Mouse (Mus musculus) liver, embryonic 13.5 days (tissue): Measurements from ENCODE around the gene Ror1. TPM values are rescaled to one million over a fixed set of nuclear protein-coding genes. Genes with fewer than 3 reads are reported as not detected.

ENCODE experiments used
- ATAC-seq: fragments of 200-750 bp; cut with Nextera tagmentation; 2 replicates; pipeline ENCODE4 v1.8.0; 2017; ENCODE audit warnings: low read depth, mild to moderate bottlenecking, moderate number of reproducible peaks, moderate library complexity
- DNase-seq: peaks from one replicate; pipeline ENCODE4 v3.0.0; 2022
- H3K27ac ChIP-seq: fragments of 300-500 bp; sonication (generic); 2 replicates; pipeline ENCODE4 v1.5.1; 2015; ENCODE audit warnings: moderate library complexity, mild to moderate bottlenecking, inconsistent platforms
- H3K27me3 ChIP-seq: fragments of 300-500 bp; sonication (generic); 2 replicates; pipeline ENCODE4 v1.6.1; 2015; ENCODE audit warnings: mild to moderate bottlenecking, inconsistent platforms
- H3K36me3 ChIP-seq: fragments of 300-500 bp; sonication (generic); 2 replicates; pipeline ENCODE4 v1.6.1; 2015; ENCODE audit warnings: mild to moderate bottlenecking, inconsistent platforms
- H3K4me1 ChIP-seq: fragments of 300-500 bp; sonication (generic); replicated peaks from 2 replicates; pipeline ENCODE4 v1.6.1; 2015; ENCODE audit warnings: inconsistent platforms
- H3K4me2 ChIP-seq: fragments of 300-500 bp; sonication (generic); 2 replicates; pipeline ENCODE4 v1.6.1; 2015; ENCODE audit warnings: inconsistent platforms, mild to moderate bottlenecking, moderate library complexity
- H3K4me3 ChIP-seq: fragments of 300-500 bp; sonication (generic); replicated peaks from 2 replicates; pipeline ENCODE4 v1.5.1; 2015; ENCODE audit warnings: mild to moderate bottlenecking, inconsistent platforms
- H3K9ac ChIP-seq: fragments of 300-500 bp; sonication (generic); 2 replicates; pipeline ENCODE4 v1.6.1; 2015; ENCODE audit warnings: mild to moderate bottlenecking, inconsistent platforms
- H3K9me3 ChIP-seq: fragments of 300-500 bp; sonication (generic); replicated peaks from 2 replicates; pipeline ENCODE4 v1.6.1; 2016; ENCODE audit warnings: inconsistent platforms
- WGBS: fragments of 180-500 bp; shearing (Covaris S2); methylation state at CpG from one replicate; pipeline ENCODE4 v1.1.7; 2015; ENCODE audit not compliant: insufficient replicate concordance; 5-methylcytosine and 5-hydroxymethylcytosine counted together
- polyA plus RNA-seq: library from polyadenylated mRNA; unstranded; fragments of >200 nt; fragmentation: Nextera tagmentation; extraction: Ambion mirVana; gene quantifications from 2 replicates; pipeline ENCODE4 v1.2.1, GENCODE M21; 2015

Ror1 gene
- polyA plus RNA-seq, 1 experiment from 2014 or later, result 0.36 TPM

DNA sequence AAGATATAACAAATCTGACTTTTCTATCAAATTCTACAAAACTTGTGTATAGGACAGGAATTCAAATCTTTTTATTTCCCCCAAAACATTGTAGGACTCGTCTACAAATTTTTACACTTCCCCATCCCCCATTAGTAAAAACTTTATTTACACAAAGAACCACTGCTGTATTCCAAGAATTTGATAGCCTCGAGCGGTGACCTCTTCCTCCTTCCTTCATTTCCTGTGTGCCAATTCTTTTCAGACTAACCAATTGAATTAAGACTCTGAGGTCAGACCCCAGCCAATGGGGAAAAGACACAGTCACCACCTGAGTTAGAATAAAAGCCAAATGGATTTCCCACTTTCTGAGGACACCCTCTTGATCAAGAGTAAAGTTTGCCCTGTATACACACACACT lies 302.5 kb downstream of the Ror1 start:
- ATAC-seq (no peak), DNase-seq (no peak)
- H3K27me3 ChIP-seq, result no peaks in the 10 kb centered on the region
- no peak overlapping the region for H3K4me3 ChIP-seq
- H3K9ac ChIP-seq, result no peak overlapping the region
- H3K4me2 ChIP-seq, result no peak overlapping the region
- 46% methylated on average over 3 of the region's 3 CpGs for WGBS
- no peaks in the 10 kb centered on the region for H3K36me3 ChIP-seq
- H3K4me1 ChIP-seq, result no peaks in the 10 kb centered on the region
- H3K27ac ChIP-seq, result no peak overlapping the region
- no peaks in the 10 kb centered on the region for H3K9me3 ChIP-seq

GRCm38 (mm10) chr4:100401078-100401477 lies 305.5 kb downstream of the Ror1 start:
- no peak overlapping the region for H3K4me3 ChIP-seq
- no peaks in the 10 kb centered on the region for H3K27me3 ChIP-seq
- DNase-seq, result no peak
- H3K27ac ChIP-seq, result no peak overlapping the region
- no peak for ATAC-seq
- H3K9me3 ChIP-seq, result no peaks in the 10 kb centered on the region
- H3K4me1 ChIP-seq, result no peaks in the 10 kb centered on the region
- H3K4me2 ChIP-seq, result no peak overlapping the region
- H3K9ac ChIP-seq, result no peak overlapping the region
- no peaks in the 10 kb centered on the region for H3K36me3 ChIP-seq
- 27% methylated on average over 3 of the region's 3 CpGs for WGBS

GRCm38 (mm10) chr4:100401581-100402470 lies 306.2 kb downstream of the Ror1 start:
- Histone ChIP-seq H3K4me2 (no peak overlapping the region), H3K9ac (no peak overlapping the region), H3K4me1 (no peaks in the 10 kb centered on the region), H3K36me3 (no peaks in the 10 kb centered on the region), H3K27me3 (no peaks in the 10 kb centered on the region), H3K27ac (no peak overlapping the region), H3K9me3 (no peaks in the 10 kb centered on the region), H3K4me3 (no peak overlapping the region)
- 63% methylated on average over 14 of the region's 14 CpGs for WGBS
- ATAC-seq (no peak), DNase-seq (no peak)

- Histone ChIP-seq H3K36me3 (no peaks in the 10 kb centered on the region), H3K4me3 (no peak overlapping the region), H3K9me3 (no peaks in the 10 kb centered on the region), H3K27ac (no peak overlapping the region), H3K4me2 (no peak overlapping the region), H3K27me3 (no peaks in the 10 kb centered on the region), H3K9ac (no peak overlapping the region), H3K4me1 (no peaks in the 10 kb centered on the region)
- WGBS, result 29% methylated on average over 9 of the region's 9 CpGs
- DNase-seq (peak; percentile 2), ATAC-seq (no peak)
These were observed 311.8 kb downstream of the Ror1 start for GRCm38 (mm10) chr4:100407261-100407874.

DNA sequence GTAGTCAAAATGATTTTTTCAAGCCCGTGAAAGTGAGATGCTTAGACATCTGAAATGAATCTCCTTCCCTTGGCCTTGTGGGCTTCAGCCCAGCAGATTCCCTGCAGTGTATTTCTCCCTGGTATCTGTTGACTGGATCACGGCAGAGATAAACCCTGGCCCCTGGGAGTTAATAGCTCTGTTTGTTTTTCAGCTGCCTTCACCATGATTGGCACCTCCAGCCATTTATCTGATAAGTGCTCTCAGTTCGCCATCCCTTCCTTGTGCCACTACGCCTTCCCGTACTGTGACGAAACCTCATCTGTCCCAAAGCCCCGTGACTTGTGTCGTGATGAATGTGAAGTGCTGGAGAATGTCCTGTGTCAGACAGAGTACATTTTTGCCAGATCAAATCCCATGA lies 313.9 kb downstream of the Ror1 start:
- Histone ChIP-seq H3K36me3 (no peaks in the 10 kb centered on the region), H3K27ac (no peak overlapping the region), H3K9ac (no peak overlapping the region), H3K27me3 (no peaks in the 10 kb centered on the region), H3K4me2 (no peak overlapping the region), H3K4me1 (no peaks in the 10 kb centered on the region), H3K4me3 (no peak overlapping the region), H3K9me3 (no peaks in the 10 kb centered on the region)
- DNase-seq, result no peak
- no peak for ATAC-seq
- 60% methylated on average over 8 of the region's 8 CpGs for WGBS

- WGBS, result 66% methylated on average over 13 of the region's 13 CpGs
These were observed 316.4 kb downstream of the Ror1 start for GRCm38 (mm10) chr4:100411841-100412539.

DNA sequence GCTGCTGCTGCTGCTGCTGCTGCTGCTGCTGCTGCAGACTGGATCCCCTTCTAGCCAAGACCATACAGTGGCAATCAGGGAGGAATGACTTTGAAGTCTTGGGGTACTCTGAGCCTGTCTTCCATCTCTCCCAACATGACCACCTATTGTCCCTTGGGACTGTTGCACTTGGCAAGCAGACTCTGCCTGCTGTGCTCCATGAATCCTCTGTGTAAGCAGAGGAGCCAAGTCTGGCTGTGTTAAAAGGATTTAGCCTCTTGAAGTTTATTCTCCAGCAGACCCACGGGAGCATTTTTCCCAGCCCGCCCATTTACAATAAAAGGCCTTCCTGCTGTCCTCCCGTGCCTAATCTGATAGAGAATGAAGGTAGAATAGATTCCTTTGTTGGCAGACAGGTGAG lies 327.2 kb downstream of the Ror1 start:
- Histone ChIP-seq H3K9me3 (no peaks in the 10 kb centered on the region), H3K4me1 (no peaks in the 10 kb centered on the region), H3K27ac (no peak overlapping the region), H3K4me2 (no peak overlapping the region), H3K36me3 (no peaks in the 10 kb centered on the region), H3K9ac (no peak overlapping the region), H3K4me3 (no peak overlapping the region), H3K27me3 (no peaks in the 10 kb centered on the region)
- no peak for DNase-seq
- WGBS, result 26% methylated on average over 3 of the region's 3 CpGs
- ATAC-seq, result no peak

More at GRCm38 (mm10) chr4:100411841-100412539, 316.4 kb downstream of the Ror1 start:
- no peak overlapping the region for H3K27ac ChIP-seq
- no peak overlapping the region for H3K4me3 ChIP-seq
- no peak overlapping the region for H3K4me2 ChIP-seq
- no peaks in the 10 kb centered on the region for H3K36me3 ChIP-seq
- no peaks in the 10 kb centered on the region for H3K4me1 ChIP-seq
- ATAC-seq (no peak), DNase-seq (no peak)
- no peaks in the 10 kb centered on the region for H3K27me3 ChIP-seq
- no peaks in the 10 kb centered on the region for H3K9me3 ChIP-seq
- no peak overlapping the region for H3K9ac ChIP-seq

DNA sequence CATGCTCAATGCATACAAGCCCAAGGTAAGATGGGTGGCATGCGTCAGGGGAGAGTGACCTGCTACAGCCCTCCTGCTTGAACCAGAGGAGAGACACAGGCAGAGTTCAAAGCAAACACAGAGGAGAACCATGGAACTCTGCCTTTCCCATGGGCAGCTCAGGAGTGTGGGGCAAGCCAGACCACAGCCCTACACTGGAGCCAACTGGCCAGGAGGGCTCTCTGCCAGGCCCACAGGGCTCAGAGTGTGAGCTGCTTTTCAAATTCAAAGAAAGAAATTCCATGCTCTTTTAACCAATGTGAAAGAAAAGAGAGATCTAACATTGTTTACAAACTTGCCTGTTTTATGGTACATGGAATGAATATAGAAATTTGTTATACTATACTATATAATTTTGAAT lies 330.5 kb downstream of the Ror1 start:
- no peak for ATAC-seq
- no peak for DNase-seq
- Histone ChIP-seq H3K4me1 (no peaks in the 10 kb centered on the region), H3K4me3 (no peak overlapping the region), H3K27me3 (no peaks in the 10 kb centered on the region), H3K4me2 (no peak overlapping the region), H3K9me3 (no peaks in the 10 kb centered on the region), H3K36me3 (no peaks in the 10 kb centered on the region), H3K27ac (no peak overlapping the region), H3K9ac (no peak overlapping the region)
- whole genome bisulfite sequencing, result 77% methylated on average over 1 of the region's 1 CpGs

GRCm38 (mm10) chr4:100429371-100429900 lies 333.8 kb downstream of the Ror1 start:
- Histone ChIP-seq H3K27ac (no peak overlapping the region), H3K9me3 (no peaks in the 10 kb centered on the region), H3K4me1 (no peaks in the 10 kb centered on the region), H3K9ac (no peak overlapping the region), H3K27me3 (no peaks in the 10 kb centered on the region), H3K4me3 (no peak overlapping the region), H3K36me3 (no peaks in the 10 kb centered on the region), H3K4me2 (no peak overlapping the region)
- WGBS, result 52% methylated on average over 2 of the region's 2 CpGs
- DNase-seq (no peak), ATAC-seq (no peak)

GRCm38 (mm10) chr4:100435281-100436168 lies 339.9 kb downstream of the Ror1 start:
- no peaks in the 10 kb centered on the region for H3K36me3 ChIP-seq
- H3K4me3 ChIP-seq, result no peak overlapping the region
- H3K27ac ChIP-seq, result no peak overlapping the region
- no peaks in the 10 kb centered on the region for H3K27me3 ChIP-seq
- ATAC-seq, result no peak
- no peak overlapping the region for H3K9ac ChIP-seq
- H3K9me3 ChIP-seq, result no peaks in the 10 kb centered on the region
- H3K4me2 ChIP-seq, result no peak overlapping the region
- no peak for DNase-seq
- WGBS, result 52% methylated on average over 8 of the region's 8 CpGs
- H3K4me1 ChIP-seq, result no peaks in the 10 kb centered on the region
